Mouse (Mus musculus): ENCODE measurements around the gene Adcy9.

- no peak for TF ChIP-seq POLR2A (IDR thresholded peaks at IDR 0.05; ENCODE audit: low read depth, low read length)
- TF ChIP-seq CTCF (IDR thresholded peaks at IDR 0.05; ENCODE audit: extremely low read depth, insufficient read length, insufficient replicate concordance, low read depth, low read length), result no peak
Observed at GRCm38 (mm10) chr16:4407536-4407935, 12.8 kb downstream of the Adcy9 start.

Measured in small intestine, adult 2 months (tissue).